Mouse (Mus musculus) cerebellum, adult 9-10 months (tissue): ENCODE data around the gene Pgbd5.

Experiments used
- DNase-seq: peaks from one replicate; pipeline ENCODE4 v3.0.0; 2022

The Pgbd5 gene

DNA sequence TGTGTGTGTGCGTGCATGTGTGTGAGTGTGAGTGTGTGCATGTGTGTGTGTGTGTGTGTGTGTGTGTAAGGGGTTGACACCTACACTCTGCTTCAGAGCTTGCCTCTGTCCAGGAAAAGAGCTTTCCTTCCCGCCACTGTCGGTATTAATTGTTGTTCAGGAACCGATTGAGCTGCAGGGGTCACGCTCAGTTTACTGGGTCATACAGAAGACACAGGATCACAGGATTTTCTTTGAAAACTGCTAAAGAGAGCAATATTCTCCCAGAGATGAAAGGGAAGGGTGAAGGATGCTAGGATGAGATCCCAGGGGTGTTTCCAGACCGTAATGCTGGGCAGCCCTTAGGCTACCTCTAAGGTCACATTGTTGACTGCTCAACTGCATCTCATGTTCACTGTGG is at the start of gene Pgbd5:
Pgbd5 (minus strand) TSS at position 101 of the 400 bp plus-strand sequence.
- no peak for DNase-seq

- no peak for DNase-seq
Observed at GRCm38 (mm10) chr8:124483356-124484115, 44.1 kb upstream of the Pgbd5 start.

- DNase-seq = peak; percentile 71
Observed at GRCm38 (mm10) chr8:124482790-124483189, 43.3 kb upstream of the Pgbd5 start.

DNA sequence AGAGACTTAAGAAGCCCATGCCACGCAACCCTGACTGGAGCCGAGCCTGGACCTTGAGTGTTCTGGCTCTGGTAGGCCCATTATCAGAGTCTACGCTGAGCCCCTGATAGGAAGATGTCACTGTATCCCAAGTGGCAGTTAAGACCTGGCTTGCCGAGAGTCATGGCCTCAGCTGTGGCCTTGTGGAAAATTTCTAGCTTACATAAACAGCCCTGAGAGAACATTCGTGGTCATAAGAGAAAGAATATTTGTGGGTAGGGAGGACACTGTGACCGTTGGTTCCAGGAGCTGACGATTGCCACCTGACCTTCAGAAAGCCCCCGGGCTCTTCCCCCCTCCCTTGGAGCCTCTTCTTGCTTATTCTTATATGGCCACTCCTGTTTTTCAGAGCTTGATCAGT is 40.9 kb upstream of the Pgbd5 start:
- DNase-seq = no peak

DNA sequence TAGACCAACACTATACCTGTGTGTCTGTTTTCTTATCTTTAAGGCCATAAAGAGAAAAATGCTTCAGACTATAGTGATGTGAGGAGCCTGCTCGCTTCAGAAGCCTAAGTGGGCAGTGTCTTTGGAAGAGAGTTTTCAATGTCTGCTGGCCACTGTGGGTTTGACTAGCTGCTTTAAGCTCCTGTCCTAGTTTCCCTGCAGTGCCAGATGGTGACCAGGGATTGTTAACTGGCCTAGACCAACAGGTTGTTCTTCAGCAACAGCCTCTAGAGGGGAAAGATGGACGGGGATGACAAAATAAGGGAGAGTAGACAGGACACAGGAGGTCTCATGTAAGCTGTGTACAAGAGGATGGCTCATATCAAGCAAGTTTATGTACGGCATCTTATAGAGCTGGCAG is 39.8 kb upstream of the Pgbd5 start:
- DNase-seq = no peak

GRCm38 (mm10) chr8:124476701-124477100 is 37.2 kb upstream of the Pgbd5 start:
- peak; percentile 89 for DNase-seq

GRCm38 (mm10) chr8:124475690-124476089 is 36.2 kb upstream of the Pgbd5 start:
- no peak for DNase-seq

GRCm38 (mm10) chr8:124464641-124465040 is 25.2 kb upstream of the Pgbd5 start:
- DNase-seq = no peak

- DNase-seq = no peak
Observed at GRCm38 (mm10) chr8:124463111-124463510, 23.7 kb upstream of the Pgbd5 start.

DNA sequence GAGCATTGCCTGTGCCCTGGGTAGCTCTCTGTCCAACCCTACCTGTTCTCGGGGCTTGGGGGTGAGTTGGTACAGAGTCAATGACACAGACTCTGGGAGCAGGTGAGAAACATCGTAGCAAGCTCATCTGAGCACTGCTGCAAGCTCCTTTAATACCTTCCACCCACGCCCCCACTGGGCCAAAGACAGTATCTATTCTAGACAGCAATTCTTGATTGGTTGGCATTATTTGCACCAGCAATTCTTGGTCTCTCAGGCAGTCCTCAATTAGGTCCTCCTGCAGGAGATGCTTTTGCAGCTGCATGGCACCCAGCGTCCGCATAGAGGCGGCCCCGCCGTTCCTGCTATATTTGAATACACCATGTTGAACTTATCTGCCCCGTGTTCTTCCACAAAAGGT is 22.7 kb upstream of the Pgbd5 start:
- DNase-seq = no peak

DNA sequence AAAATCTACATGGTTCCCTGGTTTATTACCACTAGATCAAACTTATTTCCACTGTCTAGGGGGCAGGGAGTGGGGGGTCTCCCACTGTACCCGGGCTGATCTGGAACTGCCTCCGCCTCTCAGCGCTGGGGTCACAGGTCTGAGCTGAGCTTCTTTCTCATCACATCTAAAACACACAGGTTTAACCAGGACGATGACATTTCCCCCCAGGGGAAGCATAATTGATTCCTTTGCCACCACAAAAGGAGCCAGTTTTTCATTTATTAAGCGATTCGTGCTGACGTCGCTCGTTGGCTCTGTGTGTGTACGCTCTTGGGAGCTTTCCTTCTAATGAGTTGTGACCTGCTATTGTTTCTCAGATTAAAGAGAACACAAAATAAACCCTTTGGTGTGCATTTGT is 21.6 kb upstream of the Pgbd5 start:
- DNase-seq = no peak

GRCm38 (mm10) chr8:124460660-124461059 is 21.2 kb upstream of the Pgbd5 start:
- DNase-seq = no peak

DNA sequence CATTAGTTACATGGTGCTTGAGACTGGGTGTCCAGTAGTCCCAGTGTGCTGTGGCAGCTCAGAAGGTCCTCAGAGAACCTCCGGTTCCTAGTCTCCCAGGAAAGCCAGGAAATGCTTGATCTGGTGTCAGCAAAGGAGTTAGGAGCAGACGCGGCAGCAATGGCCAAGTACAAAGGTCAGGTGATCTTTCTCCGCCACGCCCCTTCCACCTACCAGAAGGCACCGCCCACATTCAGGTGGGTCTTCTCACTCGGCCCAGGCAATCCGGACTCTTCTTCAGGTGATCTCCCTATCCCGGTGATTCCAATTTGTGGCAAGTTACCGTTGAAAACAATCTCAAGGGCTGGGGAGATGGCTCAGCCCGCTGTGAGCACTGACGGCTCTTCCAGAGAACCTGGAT is 20.2 kb upstream of the Pgbd5 start:
- DNase-seq = no peak

DNA sequence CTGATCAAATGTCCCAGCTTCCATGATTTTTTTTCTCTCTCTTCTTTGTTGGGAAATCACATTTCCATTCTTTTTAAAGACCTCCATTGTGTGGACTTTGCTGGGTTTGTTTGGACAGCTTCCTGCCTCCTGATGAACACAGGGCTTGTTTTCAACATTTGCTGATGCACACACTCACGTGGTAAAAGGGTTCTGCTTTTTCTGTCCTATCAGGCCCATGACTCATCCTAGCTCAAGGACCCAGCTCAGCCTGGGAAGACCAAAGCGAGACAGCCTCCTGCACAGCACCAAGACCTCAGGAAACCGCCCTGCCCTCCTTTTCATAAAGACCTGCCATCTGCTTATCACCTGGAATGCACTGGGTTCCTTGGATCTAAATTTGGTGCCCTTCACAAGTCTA is 15.9 kb upstream of the Pgbd5 start:
- no peak for DNase-seq

DNA sequence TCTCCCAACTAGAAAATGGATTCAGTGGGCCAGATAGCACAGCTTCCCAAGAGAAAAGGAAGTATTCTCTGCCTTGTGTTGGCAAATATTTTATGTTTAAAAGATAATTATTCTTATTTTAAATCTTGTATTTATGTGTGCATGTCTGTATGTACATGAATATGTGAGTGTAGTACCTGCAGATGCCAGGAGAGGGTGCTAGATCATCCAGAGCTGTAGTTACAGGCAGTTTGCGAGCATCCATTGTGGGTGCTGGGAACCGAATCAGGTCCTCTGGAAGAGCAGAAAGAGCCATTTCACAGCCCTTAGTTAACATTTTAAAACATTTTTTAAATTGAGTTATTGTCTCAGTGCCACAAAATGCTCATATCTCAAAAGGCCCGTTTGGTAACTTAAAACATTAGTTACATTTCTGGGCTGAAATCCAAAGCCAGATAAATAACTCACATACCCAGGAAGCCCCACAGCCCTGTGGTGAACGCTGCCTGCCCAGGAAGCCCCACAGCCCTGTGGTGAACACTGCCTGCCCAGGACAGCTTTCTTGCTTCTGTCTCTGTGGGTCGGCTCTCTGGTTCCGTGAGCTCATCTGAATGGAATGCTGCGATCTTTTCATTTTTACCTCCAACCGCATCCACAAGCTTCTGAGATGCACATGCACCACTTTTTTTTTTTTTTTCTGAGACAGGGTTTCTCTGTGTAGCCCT is 10.9 kb upstream of the Pgbd5 start:
- DNase-seq = no peak

DNA sequence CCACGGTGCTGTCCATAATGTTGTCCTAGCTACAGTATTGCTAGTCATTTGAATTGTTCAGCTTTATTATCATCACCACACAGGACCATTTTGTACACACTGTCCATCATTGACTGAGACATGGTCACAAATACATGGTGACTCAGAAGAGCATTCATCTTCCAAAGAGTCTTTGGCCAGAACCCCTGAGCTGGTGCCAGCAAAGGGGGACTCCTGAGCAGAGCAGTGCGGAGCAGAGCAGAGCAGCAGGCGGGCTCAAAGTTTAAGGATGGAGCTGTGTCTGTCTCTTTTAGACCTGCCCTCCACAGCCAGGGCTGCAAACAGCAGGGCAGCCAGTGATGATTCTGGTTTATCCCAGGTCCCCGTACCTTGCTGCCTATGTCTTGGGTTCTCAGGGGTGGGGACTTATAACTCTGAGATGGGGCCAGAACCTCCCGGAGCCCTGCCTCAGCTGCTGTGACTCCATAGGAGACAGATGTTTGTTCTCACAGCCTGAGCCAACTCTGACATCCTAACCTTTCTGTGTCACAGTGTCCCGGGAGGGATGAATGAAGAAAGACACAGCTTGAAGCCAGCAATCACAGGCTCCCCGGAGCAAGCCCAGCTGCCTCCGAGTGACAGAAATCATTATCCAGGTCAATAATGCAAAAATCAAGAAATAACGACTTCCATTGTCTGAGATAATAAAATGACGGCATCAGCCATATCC is 9.7 kb upstream of the Pgbd5 start:
- no peak for DNase-seq

DNA sequence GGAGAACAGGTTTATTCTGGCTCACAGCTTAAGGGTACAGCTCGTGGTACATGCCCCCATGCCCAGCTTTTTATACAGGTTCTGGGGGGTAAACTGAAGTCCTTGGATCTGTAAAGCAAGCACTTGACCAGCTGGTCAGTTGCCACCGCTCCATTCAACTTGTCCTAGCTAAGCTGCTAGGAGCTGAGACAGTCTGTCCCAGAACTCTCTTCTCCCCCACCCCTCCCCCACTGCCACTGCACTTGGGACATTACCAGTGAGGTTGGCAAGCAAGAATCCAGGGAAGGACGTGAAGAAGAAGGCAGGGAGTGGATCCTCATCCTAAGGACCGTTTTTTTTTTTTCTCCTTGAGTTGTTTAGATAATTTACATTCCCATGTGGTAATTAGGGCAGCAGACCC is 2.7 kb downstream of the Pgbd5 start:
- peak; percentile 53 for DNase-seq

- DNase-seq = no peak
Observed at GRCm38 (mm10) chr8:124435707-124436243, 3.7 kb downstream of the Pgbd5 start.

GRCm38 (mm10) chr8:124435170-124435569 is 4.3 kb downstream of the Pgbd5 start:
- peak; percentile 57 for DNase-seq

GRCm38 (mm10) chr8:124434126-124434790 is 5.2 kb downstream of the Pgbd5 start:
- DNase-seq = peak; percentile 98

DNA sequence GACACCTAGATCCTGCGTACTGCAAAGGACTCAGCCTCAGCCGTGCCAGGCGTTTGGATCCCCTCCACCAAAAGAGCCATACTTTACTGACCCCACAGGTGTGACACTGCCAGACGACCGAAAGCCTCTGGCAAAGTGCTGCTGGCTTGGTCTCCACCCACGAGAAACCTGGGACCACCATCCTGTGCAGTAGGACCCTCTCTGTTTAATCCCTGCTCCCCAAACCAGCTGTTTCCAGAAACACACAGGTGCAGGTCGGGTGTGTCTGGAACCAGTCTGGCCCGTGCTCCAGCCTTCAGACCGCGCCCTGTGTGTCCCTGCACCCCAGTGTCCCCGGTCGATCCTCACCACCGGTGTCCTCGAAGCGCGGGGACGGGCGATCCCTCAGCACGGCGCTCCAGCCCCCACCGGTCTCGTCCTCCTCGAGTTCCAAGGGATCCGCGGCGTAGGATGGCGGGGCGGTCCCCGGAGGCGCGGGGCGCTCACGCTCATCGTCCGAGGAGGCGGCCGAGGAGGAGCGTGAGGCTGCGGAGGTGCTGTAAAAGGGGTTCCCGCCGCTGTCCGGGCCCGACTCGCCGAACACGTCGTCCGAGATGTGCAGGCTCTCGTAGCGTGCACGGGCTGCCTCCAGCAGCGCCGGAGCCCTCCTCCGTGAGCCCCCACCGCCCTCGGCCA is 5.9 kb downstream of the Pgbd5 start:
- peak; percentile 69 for DNase-seq

GRCm38 (mm10) chr8:124430881-124431280 is 8.6 kb downstream of the Pgbd5 start:
- DNase-seq = no peak
